In genomic region chr5:113295791-113296190, GRCm38 (mm10) we compare ENCODE assay signal across 10 mouse cellular contexts. TPM values are rescaled to one million over a fixed set of nuclear protein-coding genes. Genes with fewer than 3 reads are reported as not detected.
A peak's percentile ranks its signal among the peaks of the same experiment; 100 is the strongest.
DNase-seq lines count a peak whose midpoint lies in the region; ATAC-seq lines count a peak whose summit lies in the region.
"Had no signal": no experiment of that assay in that cellular context is flagged by ENCODE, and none has a peak within 500 bp of the region (broad histone marks: within the 10 kb centered on the region; RNA-seq: fewer than 3 reads in every experiment).

No protein-coding gene starts in this region.

- no peaks in the 10 kb centered on the region for H3K36me3 ChIP-seq in hindbrain, embryonic 10.5 days
- H3K36me3 ChIP-seq in hindbrain, embryonic 16.5 days (ENCODE audit: control insufficient read depth, insufficient read depth, low read length) = no peaks in the 10 kb centered on the region
- H3K36me3 ChIP-seq: hindbrain, embryonic 15.5 days had no signal

- H3K4me2 ChIP-seq in hindbrain, embryonic 16.5 days (ENCODE audit: low read length) = no peak overlapping the region
- H3K4me2 ChIP-seq: hindbrain, embryonic 15.5 days had no signal

- H3K27ac ChIP-seq in hindbrain, embryonic 10.5 days = no peak overlapping the region
- H3K27ac ChIP-seq in hindbrain, embryonic 16.5 days (ENCODE audit: low read depth, low read length) = no peak overlapping the region
- H3K27ac ChIP-seq: hindbrain, embryonic 15.5 days had no signal

- no peak overlapping the region for H3K9ac ChIP-seq in hindbrain, embryonic 16.5 days (ENCODE audit: low read depth, low read length)
- H3K9ac ChIP-seq: hindbrain, embryonic 15.5 days had no signal

- no peak overlapping the region for H3K4me3 ChIP-seq in hindbrain, embryonic 10.5 days
- H3K4me3 ChIP-seq in hindbrain, embryonic 16.5 days (ENCODE audit: low read length) = no peak overlapping the region
- H3K4me3 ChIP-seq: hindbrain, embryonic 15.5 days had no signal

- ATAC-seq in hindbrain, embryonic 16.5 days = no peak
- no peak for ATAC-seq in erythroid progenitor cell, adult 5-6 weeks (replicated peaks; ENCODE audit: low FRiP score, poor library complexity, severe bottlenecking)

- H3K27me3 ChIP-seq in hindbrain, embryonic 10.5 days (ENCODE audit: insufficient read depth, poor library complexity, severe bottlenecking) = peaks cover 40% of the 10 kb centered on the region
- no peaks in the 10 kb centered on the region for H3K27me3 ChIP-seq in hindbrain, embryonic 16.5 days (replicated peaks; ENCODE audit: control insufficient read depth, insufficient read depth, low read length)
- H3K27me3 ChIP-seq: hindbrain, embryonic 15.5 days had no signal

- WGBS in hindbrain, embryonic 10.5 days = 52% methylated on average over 4 of the region's 4 CpGs
- 26% methylated on average over 4 of the region's 4 CpGs for WGBS in hindbrain, embryonic 16.5 days

- H3K9me3 ChIP-seq in hindbrain, embryonic 10.5 days = no peaks in the 10 kb centered on the region
- H3K9me3 ChIP-seq in hindbrain, embryonic 16.5 days (ENCODE audit: control insufficient read depth, low read length) = no peaks in the 10 kb centered on the region
- H3K9me3 ChIP-seq: hindbrain, embryonic 15.5 days had no signal

- peaks cover 24% of the 10 kb centered on the region for H3K4me1 ChIP-seq in hindbrain, embryonic 10.5 days (replicated peaks)
- peaks cover 12% of the 10 kb centered on the region for H3K4me1 ChIP-seq in hindbrain, embryonic 16.5 days (ENCODE audit: control insufficient read depth, insufficient read depth, low read depth, low read length)

- peak; percentile 20 for DNase-seq in hindbrain, embryonic 10.5 days (ENCODE audit: low spot score)
- peak; percentile 80 for DNase-seq in brain, adult 2 months (ENCODE audit: low read depth, low spot score)
- peak; percentile 81 for DNase-seq in kidney, adult 9 months
- DNase-seq in lung, postnatal 10 days = peak; percentile 82
- no peak for DNase-seq in layer of hippocampus, adult 9-10 months (ENCODE audit: low spot score)
- DNase-seq in Muller cell, postnatal 12 days (ENCODE audit: inconsistent ontology term) = no peak

RNA-seq across cellular contexts. Expression of gene Sgsm1, which starts 14.8 kb away (rescaled TPM):
- 16.6 and 17.5 TPM in 2 replicates for polyA plus RNA-seq in hindbrain, embryonic 10.5 days (2016; fragmentation: Nextera tagmentation; extraction: Ambion mirVana)
- 19.4 and 23.0 TPM in 2 replicates for polyA plus RNA-seq in hindbrain, embryonic 16.5 days (2015; fragmentation: Nextera tagmentation; extraction: Ambion mirVana)
- total RNA-seq in erythroid progenitor cell, adult 5-6 weeks (2015; ENCODE audit: low replicate concordance) = 0.36 TPM in 1 of 2 replicates, not detected in the other
- not detected in 2 replicates for total RNA-seq in erythroid progenitor cell, adult 5-6 weeks (2017; ENCODE audit: low replicate concordance)
- total RNA-seq: MEL had no signal

Comparison
In these comparisons a context has a peak if more than half of its experiments do, and no peak if none do; other contexts are left out.
1. DNase-seq: peak in hindbrain, embryonic 10.5 days (single experiment), brain, adult 2 months (single experiment), kidney, adult 9 months (single experiment) and lung, postnatal 10 days (single experiment); none in layer of hippocampus, adult 9-10 months (single experiment) and Muller cell, postnatal 12 days (single experiment).